ENCODE assay signal across 9 mouse cellular contexts in genomic region chr3:106548971-106549370, GRCm38 (mm10). TPM values are rescaled to one million over a fixed set of nuclear protein-coding genes. Genes with fewer than 3 reads are reported as not detected.
DNase-seq lines count a peak whose midpoint lies in the region; ATAC-seq and TF ChIP-seq lines count a peak whose summit lies in the region.
"Had no signal": no experiment of that assay in that cellular context is flagged by ENCODE, and none has a peak within 500 bp of the region (broad histone marks: within the 10 kb centered on the region; RNA-seq: fewer than 3 reads in every experiment).

No protein-coding gene starts in this region.

- TF ChIP-seq EP300 in heart, postnatal 0 days (IDR thresholded peaks at IDR 0.05; ENCODE audit: low read depth) = no peak

- intact Hi-C loops in heart, postnatal 25 days (cut with DNase I) = loop anchor here (5.0 to 10.0 kb wide), 2 partner anchors 173 to 584 kb away; partner anchors contain the start of gene Atp5f1
- intact Hi-C loops in gastrocnemius, postnatal 14 days (cut with DNase I; ENCODE audit: low total_unique reads) = no loop called here

- H3K4me3 ChIP-seq in heart, postnatal 0 days (ENCODE audit: low read depth, low read length) = peak overlapping the region; percentile 87
- H3K4me3 ChIP-seq in brown adipose tissue, adult 24 weeks (ENCODE audit: insufficient read depth, low read depth, low read length) = peak overlapping the region; percentile 1; the same call in 1 of the 2 replicates
- H3K4me3 ChIP-seq in hindbrain, postnatal 0 days (ENCODE audit: low read length) = peak overlapping the region; percentile 68
- peak overlapping the region; percentile 92 for H3K4me3 ChIP-seq in macrophage (ENCODE audit: inconsistent target)

- H3K4me2 ChIP-seq in heart, postnatal 0 days (ENCODE audit: low read depth, low read length) = peak overlapping the region; percentile 76
- H3K4me2 ChIP-seq in hindbrain, postnatal 0 days (ENCODE audit: low read depth, low read length) = peak overlapping the region; percentile 81

- no peak for DNase-seq in heart, postnatal 0 days (ENCODE audit: low spot score)
- no peak for DNase-seq in heart, postnatal 25 days (ENCODE audit: low spot score)
- no peak for DNase-seq in hindbrain, postnatal 0 days (ENCODE audit: low spot score)
- no peak for DNase-seq in cerebellum, postnatal 10 days
- no peak for DNase-seq in gastrocnemius, postnatal 14 days
- no peak for DNase-seq in left cerebral cortex, adult 11 months (ENCODE audit: low spot score)

- no peaks in the 10 kb centered on the region for H3K9me3 ChIP-seq in heart, postnatal 0 days (replicated peaks; ENCODE audit: control insufficient read depth, low read length)
- H3K9me3 ChIP-seq in hindbrain, postnatal 0 days (ENCODE audit: low read length) = no peaks in the 10 kb centered on the region
- H3K9me3 ChIP-seq: G1E had no signal

- peaks cover 17% of the 10 kb centered on the region for H3K36me3 ChIP-seq in heart, postnatal 0 days (replicated peaks; ENCODE audit: control insufficient read depth, insufficient read depth, low read length)
- peaks cover 5% of the 10 kb centered on the region for H3K36me3 ChIP-seq in hindbrain, postnatal 0 days (ENCODE audit: insufficient read depth, low read length)
- no peaks in the 10 kb centered on the region; the same call in 1 of the 2 replicates for H3K36me3 ChIP-seq in macrophage (ENCODE audit: inconsistent target)

- H3K9ac ChIP-seq in heart, postnatal 0 days (replicated peaks; ENCODE audit: low read depth, low read length) = no peak overlapping the region
- no peak overlapping the region for H3K9ac ChIP-seq in hindbrain, postnatal 0 days (replicated peaks; ENCODE audit: low read length)

- peaks cover 11% of the 10 kb centered on the region; the same call in 1 of the 2 replicates for H3K4me1 ChIP-seq in heart, postnatal 0 days (ENCODE audit: control insufficient read depth, insufficient read depth)
- H3K4me1 ChIP-seq in brown adipose tissue, adult 24 weeks (ENCODE audit: control insufficient read depth, insufficient read depth, insufficient read length, low read length) = peaks cover 5% of the 10 kb centered on the region; the same call in 1 of the 2 replicates
- peaks cover 7% of the 10 kb centered on the region; the same call in 1 of the 2 replicates for H3K4me1 ChIP-seq in hindbrain, postnatal 0 days (ENCODE audit: insufficient read depth, low read length)

- no peak for TF ChIP-seq CTCF in heart, postnatal 0 days (IDR thresholded peaks at IDR 0.05; ENCODE audit: low read depth)
- TF ChIP-seq CTCF in hindbrain, postnatal 0 days (IDR thresholded peaks at IDR 0.05; ENCODE audit: low read depth) = no peak

- H3K27ac ChIP-seq in heart, postnatal 0 days (ENCODE audit: low read depth) = peak overlapping the region; percentile 44
- H3K27ac ChIP-seq in brown adipose tissue, adult 24 weeks (replicated peaks; ENCODE audit: low read depth, low read length) = no peak overlapping the region
- no peak overlapping the region for H3K27ac ChIP-seq in hindbrain, postnatal 0 days
- H3K27ac ChIP-seq in macrophage = peak overlapping the region; percentile 89

- peaks cover 89% of the 10 kb centered on the region for H3K79me2 ChIP-seq in macrophage (ENCODE audit: inconsistent target)

- H3K27me3 ChIP-seq in heart, postnatal 0 days (ENCODE audit: control insufficient read depth, insufficient read depth, low read length) = no peaks in the 10 kb centered on the region
- no peaks in the 10 kb centered on the region for H3K27me3 ChIP-seq in hindbrain, postnatal 0 days (ENCODE audit: insufficient read depth, low read length)

- ATAC-seq in heart, postnatal 0 days (ENCODE audit: insufficient read depth, low read depth) = no peak
- no peak for ATAC-seq in hindbrain, postnatal 0 days

- 28% methylated on average over 3 of the region's 3 CpGs for WGBS in heart, postnatal 0 days
- WGBS in hindbrain, postnatal 0 days = 41% methylated on average over 3 of the region's 3 CpGs
- WGBS in macrophage (ENCODE audit: missing documents) = 57% methylated on average over 3 of the region's 3 CpGs

RNA-seq across cellular contexts. Expression of gene Cept1, which starts 1.4 kb away (rescaled TPM):
- 29.3 and 43.5 TPM in 2 replicates for total RNA-seq in heart, postnatal 0 days (2014; rRNA removed; ENCODE audit: low replicate concordance)
- 21.2 and 24.2 TPM in 2 replicates for polyA plus RNA-seq in heart, postnatal 0 days (2015; fragmentation: Nextera tagmentation; extraction: Ambion mirVana)
- 10 to 100 TPM; 19.2 to 20.5 TPM for total RNA-seq in heart, postnatal 25 days (2021)
- 25.1 and 44.5 TPM in 2 replicates for polyA plus RNA-seq in brown adipose tissue, adult 24 weeks (2012; ENCODE audit: insufficient read depth, insufficient read length, missing spikeins)
- 36.0 and 61.4 TPM in 2 replicates for total RNA-seq in hindbrain, postnatal 0 days (2014; rRNA removed)
- 32.5 and 35.3 TPM in 2 replicates for polyA plus RNA-seq in hindbrain, postnatal 0 days (2015; fragmentation: Nextera tagmentation; extraction: Ambion mirVana)
- total RNA-seq in macrophage (2018; cell fraction: chromatin; rRNA removed) = 100 to 1,000 TPM in 20 of 26 experiments, 10 to 100 TPM in 6; 39.3 to 455 (median 247) TPM
- total RNA-seq in macrophage (2018; cell fraction: cytosol; rRNA removed) = 100 to 1,000 TPM in 23 of 26 experiments, 10 to 100 TPM in 3; 85.5 to 266 (median 152) TPM
- 100 to 1,000 TPM; 107 to 448 (median 341) TPM for total RNA-seq in macrophage (2018; cell fraction: nucleus; rRNA removed)
- 73.6 to 155 TPM (median 154 TPM) in 3 replicates for polyA plus RNA-seq in macrophage (2018)
- total RNA-seq in gastrocnemius, postnatal 14 days (2021) = 10 to 100 TPM; 14.7 to 16.1 TPM

RNA-seq across cellular contexts. Expression of gene Dram2, which starts 1.4 kb away (rescaled TPM):
- 107 and 116 TPM in 2 replicates for total RNA-seq in heart, postnatal 0 days (2014; rRNA removed; ENCODE audit: low replicate concordance)
- polyA plus RNA-seq in heart, postnatal 0 days (2015; fragmentation: Nextera tagmentation; extraction: Ambion mirVana) = 93.5 and 94.9 TPM in 2 replicates
- total RNA-seq in heart, postnatal 25 days (2021) = 10 to 100 TPM; 90.5 to 94.4 TPM
- polyA plus RNA-seq in brown adipose tissue, adult 24 weeks (2012; ENCODE audit: insufficient read depth, insufficient read length, missing spikeins) = 107 and 131 TPM in 2 replicates
- total RNA-seq in hindbrain, postnatal 0 days (2014; rRNA removed) = 49.9 and 51.7 TPM in 2 replicates
- polyA plus RNA-seq in hindbrain, postnatal 0 days (2015; fragmentation: Nextera tagmentation; extraction: Ambion mirVana) = 66.1 and 69.6 TPM in 2 replicates
- total RNA-seq in macrophage (2018; cell fraction: chromatin; rRNA removed) = 100 to 1,000 TPM in 20 of 26 experiments, 10 to 100 TPM in 6; 37.1 to 283 (median 171) TPM
- total RNA-seq in macrophage (2018; cell fraction: cytosol; rRNA removed) = 100 to 1,000 TPM; 192 to 356 (median 270) TPM
- total RNA-seq in macrophage (2018; cell fraction: nucleus; rRNA removed) = 100 to 1,000 TPM in 24 of 26 experiments, 10 to 100 TPM in 2; 86.2 to 326 (median 213) TPM
- polyA plus RNA-seq in macrophage (2018) = 145 to 281 TPM (median 211 TPM) in 3 replicates
- 10 to 100 TPM; 60.9 to 69.0 TPM for total RNA-seq in gastrocnemius, postnatal 14 days (2021)

Comparison
In these comparisons a context has a peak if more than half of its experiments do, and no peak if none do; other contexts are left out.
1. H3K27ac ChIP-seq: peak in heart, postnatal 0 days (single experiment) and macrophage (single experiment); none in brown adipose tissue, adult 24 weeks (single experiment) and hindbrain, postnatal 0 days (single experiment).
2. H3K4me3 ChIP-seq: peak in every context shown above with its lines; median percentile 92 in macrophage; 87 in heart, postnatal 0 days; 68 in hindbrain, postnatal 0 days; 1 in brown adipose tissue, adult 24 weeks.